Mouse (Mus musculus) naive thymus-derived CD4-positive, alpha-beta T cell, adult 2 months (primary cell): ENCODE measurements around the gene Arap1.

Source experiments
- DNase-seq: peaks from one replicate; pipeline ENCODE4 v3.0.0-alpha.2; 2011; ENCODE audit warnings: low read depth

Arap1 gene

GRCm38 (mm10) chr7:101449855-101450254, 102.0 kb downstream of the Arap1 start:
- DNase-seq: no peak

- DNase-seq: peak; percentile 91
Observed at GRCm38 (mm10) chr7:101450422-101451401, 102.8 kb downstream of the Arap1 start.

- no peak for DNase-seq
Observed at GRCm38 (mm10) chr7:101452669-101453068, 104.8 kb downstream of the Arap1 start.

GRCm38 (mm10) chr7:101453296-101453695, 105.4 kb downstream of the Arap1 start:
- peak; percentile 10 for DNase-seq

- DNase-seq: peak; percentile 11
Observed at GRCm38 (mm10) chr7:101453725-101454124, 105.9 kb downstream of the Arap1 start.

GRCm38 (mm10) chr7:101454479-101454878, 106.6 kb downstream of the Arap1 start:
- DNase-seq: peak; percentile 26

GRCm38 (mm10) chr7:101455141-101455540, 107.3 kb downstream of the Arap1 start:
- no peak for DNase-seq

- DNase-seq: no peak
Observed at GRCm38 (mm10) chr7:101456318-101456717, 108.5 kb downstream of the Arap1 start.

- DNase-seq: no peak
Observed at GRCm38 (mm10) chr7:101456789-101457188, 108.9 kb downstream of the Arap1 start.

- DNase-seq: no peak
Observed at GRCm38 (mm10) chr7:101457283-101457682, 109.4 kb downstream of the Arap1 start.

GRCm38 (mm10) chr7:101457801-101458200, 109.9 kb downstream of the Arap1 start:
- DNase-seq: peak; percentile 61

GRCm38 (mm10) chr7:101458278-101458781, 110.5 kb downstream of the Arap1 start:
- no peak for DNase-seq

GRCm38 (mm10) chr7:101459305-101459813, 111.5 kb downstream of the Arap1 start:
- no peak for DNase-seq

- DNase-seq: no peak
Observed at GRCm38 (mm10) chr7:101459923-101460607, 112.2 kb downstream of the Arap1 start.

GRCm38 (mm10) chr7:101460608-101460957, 112.7 kb downstream of the Arap1 start:
- DNase-seq: no peak

GRCm38 (mm10) chr7:101461571-101461970, 113.7 kb downstream of the Arap1 start:
- no peak for DNase-seq
